Mouse (Mus musculus) ES-CJ7 (cell line): Measurements from ENCODE around the gene Gse1.
A peak's percentile ranks its signal among the peaks of the same experiment; 100 is the strongest.

Experiments
- DNase-seq: peaks from one replicate; pipeline ENCODE4 v3.0.0; 2011; ENCODE audit warnings: low read depth, low spot score

The Gse1 gene

GRCm38 (mm10) chr8:120227891-120228591 lies at the start of gene Gse1:
Gse1 (plus strand) TSS chr8:120228456.
- peak; percentile 88 for DNase-seq

- DNase-seq = peak; percentile 91
Observed at GRCm38 (mm10) chr8:120179027-120179431, 49.2 kb upstream of the Gse1 start.

- no peak for DNase-seq
Observed at GRCm38 (mm10) chr8:120180445-120180970, 47.7 kb upstream of the Gse1 start.

- no peak for DNase-seq
Observed at GRCm38 (mm10) chr8:120181274-120181673, 47.0 kb upstream of the Gse1 start.

- DNase-seq = no peak
Observed at GRCm38 (mm10) chr8:120181861-120182414, 46.3 kb upstream of the Gse1 start.

- no peak for DNase-seq
Observed at GRCm38 (mm10) chr8:120184366-120184765, 43.9 kb upstream of the Gse1 start.

GRCm38 (mm10) chr8:120184850-120185792 lies 43.1 kb upstream of the Gse1 start:
- DNase-seq = no peak

GRCm38 (mm10) chr8:120186454-120186853 lies 41.8 kb upstream of the Gse1 start:
- DNase-seq = no peak

- DNase-seq = no peak
Observed at GRCm38 (mm10) chr8:120188510-120188909, 39.7 kb upstream of the Gse1 start.

GRCm38 (mm10) chr8:120189440-120189839 lies 38.8 kb upstream of the Gse1 start:
- DNase-seq = no peak

GRCm38 (mm10) chr8:120190107-120190809 lies 38.0 kb upstream of the Gse1 start:
- DNase-seq = no peak

- no peak for DNase-seq
Observed at GRCm38 (mm10) chr8:120190810-120191413, 37.3 kb upstream of the Gse1 start.

- DNase-seq = no peak
Observed at GRCm38 (mm10) chr8:120191633-120192032, 36.6 kb upstream of the Gse1 start.

GRCm38 (mm10) chr8:120192118-120192517 lies 36.1 kb upstream of the Gse1 start:
- DNase-seq = no peak

- no peak for DNase-seq
Observed at GRCm38 (mm10) chr8:120201351-120201750, 26.9 kb upstream of the Gse1 start.

- no peak for DNase-seq
Observed at GRCm38 (mm10) chr8:120202546-120202945, 25.7 kb upstream of the Gse1 start.

- DNase-seq = no peak
Observed at GRCm38 (mm10) chr8:120204736-120205360, 23.4 kb upstream of the Gse1 start.

GRCm38 (mm10) chr8:120205916-120206315 lies 22.3 kb upstream of the Gse1 start:
- DNase-seq = no peak

- no peak for DNase-seq
Observed at GRCm38 (mm10) chr8:120207364-120207763, 20.9 kb upstream of the Gse1 start.

GRCm38 (mm10) chr8:120208113-120208512 lies 20.1 kb upstream of the Gse1 start:
- no peak for DNase-seq

GRCm38 (mm10) chr8:120211345-120211744 lies 16.9 kb upstream of the Gse1 start:
- peak; percentile 50 for DNase-seq
